In genomic region chr6:85366387-85366786, GRCm38 (mm10) we compare ENCODE assay signal across 15 mouse cellular contexts. TPM values are rescaled to one million over a fixed set of nuclear protein-coding genes. Genes with fewer than 3 reads are reported as not detected.
DNase-seq lines count a peak whose midpoint lies in the region; ATAC-seq and TF ChIP-seq lines count a peak whose summit lies in the region.
"Had no signal": no experiment of that assay in that cellular context is flagged by ENCODE, and none has a peak within 500 bp of the region (broad histone marks: within the 10 kb centered on the region; RNA-seq: fewer than 3 reads in every experiment).

No protein-coding gene starts in this region.

- H3K36me3 ChIP-seq in kidney, postnatal 0 days (ENCODE audit: insufficient read depth, low read length): no peaks in the 10 kb centered on the region
- H3K36me3 ChIP-seq in intestine, embryonic 16.5 days (ENCODE audit: control insufficient read depth, insufficient read depth, low read length): no peaks in the 10 kb centered on the region
- H3K36me3 ChIP-seq: forebrain, embryonic 10.5 days; midbrain, embryonic 15.5 days had no signal

- H3K27me3 ChIP-seq in kidney, postnatal 0 days (ENCODE audit: insufficient read depth, low read length): no peaks in the 10 kb centered on the region
- no peaks in the 10 kb centered on the region for H3K27me3 ChIP-seq in intestine, embryonic 16.5 days (replicated peaks; ENCODE audit: control insufficient read depth, insufficient read depth, low read length)
- H3K27me3 ChIP-seq: midbrain, embryonic 15.5 days had no signal

- H3K9ac ChIP-seq in kidney, postnatal 0 days (ENCODE audit: low read depth, low read length): no peak overlapping the region
- no peak overlapping the region for H3K9ac ChIP-seq in intestine, embryonic 16.5 days (ENCODE audit: low read depth, low read length)
- H3K9ac ChIP-seq: liver, embryonic 14.5 days; midbrain, embryonic 15.5 days had no signal

- 54% methylated on average over 1 of the region's 1 CpGs for WGBS in kidney, postnatal 0 days
- WGBS in intestine, embryonic 16.5 days: 20% methylated on average over 1 of the region's 1 CpGs

- no peak for ATAC-seq in kidney, postnatal 0 days (replicated peaks; ENCODE audit: low FRiP score, low read depth)
- peak; percentile 96 for ATAC-seq in intestine, embryonic 16.5 days
- no peak for ATAC-seq in erythroblast, adult 5-6 weeks (replicated peaks; ENCODE audit: low FRiP score, poor library complexity, severe bottlenecking)
- ATAC-seq: hindbrain, postnatal 0 days; midbrain, embryonic 15.5 days had no signal

- no peaks in the 10 kb centered on the region for H3K9me3 ChIP-seq in kidney, postnatal 0 days (replicated peaks; ENCODE audit: low read length)
- H3K9me3 ChIP-seq in intestine, embryonic 16.5 days (ENCODE audit: control insufficient read depth, low read length): no peaks in the 10 kb centered on the region
- H3K9me3 ChIP-seq: forebrain, embryonic 10.5 days; midbrain, embryonic 15.5 days had no signal

- H3K27ac ChIP-seq in kidney, postnatal 0 days: peak overlapping the region; percentile 37; the same call in 1 of the 2 replicates
- peak overlapping the region; percentile 79 for H3K27ac ChIP-seq in intestine, embryonic 16.5 days (ENCODE audit: low read length)
- H3K27ac ChIP-seq: forebrain, embryonic 10.5 days; hindbrain, postnatal 0 days; liver, embryonic 14.5 days; midbrain, embryonic 15.5 days had no signal

- no peak for TF ChIP-seq CTCF in kidney, postnatal 0 days (IDR thresholded peaks at IDR 0.05; ENCODE audit: low read depth)

- no peak overlapping the region for H3K4me2 ChIP-seq in kidney, postnatal 0 days (ENCODE audit: low read length)
- no peak overlapping the region for H3K4me2 ChIP-seq in intestine, embryonic 16.5 days (ENCODE audit: low read depth, low read length)
- H3K4me2 ChIP-seq: midbrain, embryonic 15.5 days had no signal

- peaks cover 33% of the 10 kb centered on the region for H3K4me1 ChIP-seq in kidney, postnatal 0 days (replicated peaks; ENCODE audit: insufficient read depth, low read length)
- peaks cover 30% of the 10 kb centered on the region for H3K4me1 ChIP-seq in intestine, embryonic 16.5 days (ENCODE audit: control insufficient read depth, insufficient read depth, low read length)

- H3K4me3 ChIP-seq in kidney, postnatal 0 days (replicated peaks; ENCODE audit: low read depth, low read length): no peak overlapping the region
- 0 out of 2 replicates have a peak overlapping the region, but pooled peaks have one; percentile 7 for H3K4me3 ChIP-seq in intestine, embryonic 16.5 days (ENCODE audit: low read length)
- H3K4me3 ChIP-seq: forebrain, embryonic 10.5 days; midbrain, embryonic 15.5 days had no signal

- DNase-seq in adrenal gland, adult 2 months: peak; percentile 47
- no peak for DNase-seq in adrenal gland, adult 18-20 months (ENCODE audit: low spot score in 2 of 2)
- no peak for DNase-seq in kidney, postnatal 0 days (ENCODE audit: low spot score)
- no peak for DNase-seq in kidney, adult 18-20 months
- peak; percentile 61 for DNase-seq in adrenal gland, postnatal 25 days
- DNase-seq in MN1 (ENCODE audit: low spot score): no peak

RNA-seq across cellular contexts. Expression of gene Rab11fip5, which starts 8.0 kb away (rescaled TPM):
- 10 to 100 TPM; 22.7 to 47.7 TPM for total RNA-seq in adrenal gland, adult 2 months (2021)
- polyA plus RNA-seq in adrenal gland, adult 2 months (2012; rRNA removed): 33.7 and 35.4 TPM in 2 replicates
- total RNA-seq in adrenal gland, adult 18-20 months (2021): 10 to 100 TPM; 26.1 to 29.2 TPM
- 21.0 and 21.2 TPM in 2 replicates for polyA plus RNA-seq in kidney, postnatal 0 days (2015; fragmentation: Nextera tagmentation; extraction: Ambion mirVana)
- 27.7 and 38.8 TPM in 2 replicates for total RNA-seq in adrenal gland, postnatal 25 days (2021)
- polyA plus RNA-seq in intestine, embryonic 16.5 days (2015; fragmentation: Nextera tagmentation; extraction: Ambion mirVana): 15.6 and 20.9 TPM in 2 replicates
- total RNA-seq in erythroblast, adult 5-6 weeks (2015; ENCODE audit: low replicate concordance): 0.19 and 0.21 TPM in 2 replicates
- 0.51 and 2.6 TPM in 2 replicates for total RNA-seq in erythroblast, adult 5-6 weeks (2017; ENCODE audit: low replicate concordance)

RNA-seq across cellular contexts. Expression of gene Sfxn5, which starts 33.2 kb away (rescaled TPM):
- total RNA-seq in adrenal gland, adult 2 months (2021): 10 to 100 TPM; 26.1 to 36.3 TPM
- 9.0 and 29.0 TPM in 2 replicates for polyA plus RNA-seq in adrenal gland, adult 2 months (2012; rRNA removed)
- 10 to 100 TPM; 20.0 to 35.9 TPM for total RNA-seq in adrenal gland, adult 18-20 months (2021)
- 12.9 and 15.7 TPM in 2 replicates for polyA plus RNA-seq in kidney, postnatal 0 days (2015; fragmentation: Nextera tagmentation; extraction: Ambion mirVana)
- total RNA-seq in adrenal gland, postnatal 25 days (2021): 19.8 and 23.0 TPM in 2 replicates
- 5.3 and 7.2 TPM in 2 replicates for polyA plus RNA-seq in intestine, embryonic 16.5 days (2015; fragmentation: Nextera tagmentation; extraction: Ambion mirVana)
- 0.19 and 0.63 TPM in 2 replicates for total RNA-seq in erythroblast, adult 5-6 weeks (2015; ENCODE audit: low replicate concordance)
- 0.56 and 1.3 TPM in 2 replicates for total RNA-seq in erythroblast, adult 5-6 weeks (2017; ENCODE audit: low replicate concordance)

RNA-seq across cellular contexts. Expression of gene Noto, which starts 57.3 kb away (rescaled TPM):
- total RNA-seq in adrenal gland, adult 2 months (2021): not detected
- not detected in 2 replicates for polyA plus RNA-seq in adrenal gland, adult 2 months (2012; rRNA removed)
- not detected for total RNA-seq in adrenal gland, adult 18-20 months (2021)
- not detected in 2 replicates for polyA plus RNA-seq in kidney, postnatal 0 days (2015; fragmentation: Nextera tagmentation; extraction: Ambion mirVana)
- total RNA-seq in adrenal gland, postnatal 25 days (2021): not detected in 2 replicates
- polyA plus RNA-seq in intestine, embryonic 16.5 days (2015; fragmentation: Nextera tagmentation; extraction: Ambion mirVana): not detected in 2 replicates
- not detected in 2 replicates for total RNA-seq in erythroblast, adult 5-6 weeks (2015; ENCODE audit: low replicate concordance)
- not detected in 2 replicates for total RNA-seq in erythroblast, adult 5-6 weeks (2017; ENCODE audit: low replicate concordance)
- total RNA-seq: gastrocnemius, adult 8-10 months; hindbrain, postnatal 0 days had no signal
- polyA plus RNA-seq: cortical plate, adult 2 months; forebrain, embryonic 10.5 days; hindbrain, postnatal 0 days; liver, embryonic 14.5 days; midbrain, embryonic 15.5 days; neural tube, embryonic 14.5 days had no signal

Comparison
In these comparisons a context has a peak if more than half of its experiments do, and no peak if none do; other contexts are left out.
1. DNase-seq: peak in adrenal gland, adult 2 months (single experiment) and adrenal gland, postnatal 25 days (single experiment); none in adrenal gland, adult 18-20 months (0 of 2), kidney, postnatal 0 days (single experiment), kidney, adult 18-20 months (single experiment) and MN1 (single experiment).